Mouse (Mus musculus) hindbrain, embryonic 10.5 days (tissue): ENCODE measurements around the gene Mmp21. TPM values are rescaled to one million over a fixed set of nuclear protein-coding genes. Genes with fewer than 3 reads are reported as not detected.
"Not testable (repeated sequence)": the region's sequence is repeated elsewhere in the genome, so short reads cannot be mapped to it uniquely, and the experiment has no call there.

Source experiments
- DNase-seq: peaks from one replicate; pipeline ENCODE4 v3.0.0-alpha.2; 2017; ENCODE audit warnings: low spot score
- H3K27ac ChIP-seq: fragments of 300-500 bp; sonication (generic); 2 replicates; pipeline ENCODE4 v1.5.1; 2016; ENCODE audit warnings: mild to moderate bottlenecking, moderate library complexity
- H3K27me3 ChIP-seq: fragments of 300-500 bp; sonication (generic); 2 replicates; pipeline ENCODE4 v1.6.1; 2016; ENCODE audit warnings: mild to moderate bottlenecking; ENCODE audit not compliant: poor library complexity, insufficient read depth, severe bottlenecking
- H3K36me3 ChIP-seq: fragments of 300-500 bp; sonication (generic); 2 replicates; pipeline ENCODE4 v1.6.1; 2016; ENCODE audit warnings: mild to moderate bottlenecking, moderate library complexity
- H3K4me1 ChIP-seq: fragments of 300-500 bp; sonication (generic); replicated peaks from 2 replicates; pipeline ENCODE4 v1.6.1; 2016; ENCODE audit warnings: mild to moderate bottlenecking
- H3K4me3 ChIP-seq: fragments of 300-500 bp; sonication (generic); 2 replicates; pipeline ENCODE4 v1.5.1; 2016; ENCODE audit warnings: mild to moderate bottlenecking, moderate library complexity
- H3K9me3 ChIP-seq: fragments of 300-500 bp; sonication (generic); 2 replicates; pipeline ENCODE4 v1.6.1; 2016; ENCODE audit warnings: mild to moderate bottlenecking, moderate library complexity
- WGBS: fragments of 180-500 bp; shearing (Covaris S2); methylation state at CpG from one replicate; pipeline ENCODE4 v1.1.7; 2016; 5-methylcytosine and 5-hydroxymethylcytosine counted together
- polyA plus RNA-seq: library from polyadenylated mRNA; unstranded; fragments of >200 nt; fragmentation: Nextera tagmentation; extraction: Ambion mirVana; gene quantifications from 2 replicates; pipeline ENCODE4 v1.2.1, GENCODE M21; 2016

The Mmp21 gene
- polyA plus RNA-seq, 1 experiment from 2014 or later = not detected

DNA sequence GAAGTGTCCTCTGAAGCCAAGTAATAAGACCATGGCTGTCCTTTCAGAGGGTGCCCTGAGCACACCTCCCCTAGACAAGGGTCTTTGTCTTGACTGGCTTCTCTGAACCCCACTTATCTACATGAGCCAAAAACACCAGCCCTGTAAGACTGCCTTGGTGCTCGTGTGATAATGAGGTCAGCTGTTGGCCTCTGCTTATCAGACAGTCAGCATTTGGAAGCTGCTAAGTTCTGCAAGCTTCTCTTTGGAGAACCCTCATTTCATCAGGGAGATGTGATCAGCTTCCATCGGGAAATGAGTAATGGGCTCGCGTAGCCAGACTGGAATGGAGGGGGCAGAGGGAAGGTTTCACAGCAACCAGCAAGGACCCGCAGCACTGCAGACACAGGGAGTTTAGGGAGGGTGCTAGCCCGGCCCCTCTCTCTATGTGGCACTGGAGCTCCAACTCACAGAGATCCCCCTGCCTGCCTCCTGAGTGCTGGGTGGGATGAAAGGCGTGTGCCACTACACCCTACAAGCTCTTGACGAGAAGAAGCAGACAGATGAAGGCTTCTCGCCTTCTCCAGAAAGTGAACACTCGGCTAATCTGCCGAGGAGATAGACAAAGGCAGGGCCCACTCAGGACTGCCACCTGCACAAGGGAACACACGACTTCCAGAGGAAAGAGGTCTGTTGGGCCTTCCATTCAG, 18.3 kb upstream of the Mmp21 start:
- Histone ChIP-seq H3K27ac (0 out of 2 replicates have a peak overlapping the region, but pooled peaks have one; percentile 13), H3K9me3 (no peaks in the 10 kb centered on the region), H3K4me1 (no peaks in the 10 kb centered on the region), H3K36me3 (peaks cover 4% of the 10 kb centered on the region), H3K27me3 (no peaks in the 10 kb centered on the region), H3K4me3 (no peak overlapping the region)
- DNase-seq = no peak
- WGBS = 93% methylated on average over 12 of the region's 12 CpGs

GRCm38 (mm10) chr7:133685644-133686043, 5.8 kb upstream of the Mmp21 start:
- H3K4me1 ChIP-seq, DNase-seq: not testable (repeated sequence)
- peaks cover 42% of the 10 kb centered on the region for H3K36me3 ChIP-seq

GRCm38 (mm10) chr7:133684701-133685100, 4.8 kb upstream of the Mmp21 start:
- no peak overlapping the region for H3K4me3 ChIP-seq
- H3K9me3 ChIP-seq = peaks cover 30% of the 10 kb centered on the region
- no peaks in the 10 kb centered on the region for H3K27me3 ChIP-seq
- H3K36me3 ChIP-seq = peaks cover 33% of the 10 kb centered on the region
- DNase-seq = no peak
- H3K4me1 ChIP-seq = no peaks in the 10 kb centered on the region
- 95% methylated on average over 6 of the region's 6 CpGs for WGBS
- H3K27ac ChIP-seq = no peak overlapping the region

More at GRCm38 (mm10) chr7:133685644-133686043, 5.8 kb upstream of the Mmp21 start:
- H3K9me3 ChIP-seq = peaks cover 33% of the 10 kb centered on the region
- not testable (repeated sequence) for H3K27ac ChIP-seq, H3K4me3 ChIP-seq, H3K27me3 ChIP-seq

- Histone ChIP-seq H3K4me1 (0 out of 2 replicates have a peak, but pooled peaks cover under 1% of the 10 kb centered on the region), H3K27ac (no peak overlapping the region), H3K27me3 (no peaks in the 10 kb centered on the region), H3K36me3 (peaks cover 27% of the 10 kb centered on the region), H3K4me3 (no peak overlapping the region), H3K9me3 (peaks cover 24% of the 10 kb centered on the region)
- 84% methylated on average over 5 of the region's 5 CpGs for WGBS
- no peak for DNase-seq
Measured at GRCm38 (mm10) chr7:133684110-133684509, 4.2 kb upstream of the Mmp21 start.

DNA sequence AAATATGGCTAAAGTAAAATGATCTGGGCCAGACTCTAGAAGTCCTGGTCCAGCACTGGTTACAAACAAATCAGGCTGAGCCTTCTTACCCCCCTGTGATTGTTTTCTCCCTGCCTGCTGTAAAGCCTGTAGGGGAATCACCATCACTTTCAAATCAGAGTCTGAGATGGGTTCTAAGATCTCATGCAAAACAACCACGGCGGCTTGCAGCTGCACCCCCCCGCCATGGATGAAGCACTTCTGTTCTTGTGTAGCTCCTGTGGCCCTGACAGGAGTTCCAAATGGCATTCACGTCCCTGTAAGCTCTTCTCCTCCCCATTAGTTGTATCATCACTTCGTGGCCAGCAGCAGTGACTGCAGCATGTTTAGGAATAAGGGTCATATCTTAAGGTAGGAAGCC, 3.8 kb upstream of the Mmp21 start:
- no peak for DNase-seq
- no peak overlapping the region for H3K27ac ChIP-seq
- peaks cover 19% of the 10 kb centered on the region for H3K9me3 ChIP-seq
- H3K27me3 ChIP-seq = no peaks in the 10 kb centered on the region
- H3K4me1 ChIP-seq = 0 out of 2 replicates have a peak, but pooled peaks cover 5% of the 10 kb centered on the region
- 81% methylated on average over 5 of the region's 5 CpGs for WGBS
- no peak overlapping the region for H3K4me3 ChIP-seq
- peaks cover 22% of the 10 kb centered on the region for H3K36me3 ChIP-seq

DNA sequence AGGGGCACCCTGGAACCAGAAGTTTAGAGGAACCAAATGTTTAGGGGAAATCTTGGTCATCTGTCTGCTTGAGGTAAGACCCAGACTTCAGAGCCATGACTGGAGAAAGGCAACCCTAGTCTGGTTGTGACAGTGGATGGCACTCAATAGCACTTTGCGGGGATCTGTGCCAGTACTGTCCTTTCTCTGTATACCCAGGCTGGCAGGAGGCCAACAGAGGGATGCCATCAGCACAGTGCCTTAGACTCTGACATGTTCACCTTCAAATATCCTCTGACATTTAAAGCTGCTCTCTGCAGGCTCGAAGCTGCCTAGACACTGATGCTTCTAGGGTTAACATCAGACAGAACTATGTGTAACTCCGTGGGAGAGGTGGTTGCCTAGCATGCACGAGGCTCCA, 422 bp downstream of the Mmp21 start:
- Histone ChIP-seq H3K27ac (no peak overlapping the region), H3K4me1 (peaks cover 8% of the 10 kb centered on the region; the same call in 1 of the 2 replicates), H3K9me3 (0 out of 2 replicates have a peak, but pooled peaks cover 5% of the 10 kb centered on the region), H3K4me3 (no peak overlapping the region), H3K27me3 (no peaks in the 10 kb centered on the region), H3K36me3 (peaks cover 12% of the 10 kb centered on the region; the same call in 1 of the 2 replicates)
- DNase-seq = no peak
- WGBS = 85% methylated on average over 4 of the region's 4 CpGs

GRCm38 (mm10) chr7:133678716-133679115, 1.1 kb downstream of the Mmp21 start:
- no peak overlapping the region for H3K27ac ChIP-seq
- WGBS = 81% methylated on average over 8 of the region's 8 CpGs
- H3K27me3 ChIP-seq = no peaks in the 10 kb centered on the region
- peaks cover 13% of the 10 kb centered on the region for H3K36me3 ChIP-seq
- no peak for DNase-seq
- H3K9me3 ChIP-seq = no peaks in the 10 kb centered on the region
- H3K4me1 ChIP-seq = peaks cover 8% of the 10 kb centered on the region; the same call in 1 of the 2 replicates
- no peak overlapping the region for H3K4me3 ChIP-seq

DNA sequence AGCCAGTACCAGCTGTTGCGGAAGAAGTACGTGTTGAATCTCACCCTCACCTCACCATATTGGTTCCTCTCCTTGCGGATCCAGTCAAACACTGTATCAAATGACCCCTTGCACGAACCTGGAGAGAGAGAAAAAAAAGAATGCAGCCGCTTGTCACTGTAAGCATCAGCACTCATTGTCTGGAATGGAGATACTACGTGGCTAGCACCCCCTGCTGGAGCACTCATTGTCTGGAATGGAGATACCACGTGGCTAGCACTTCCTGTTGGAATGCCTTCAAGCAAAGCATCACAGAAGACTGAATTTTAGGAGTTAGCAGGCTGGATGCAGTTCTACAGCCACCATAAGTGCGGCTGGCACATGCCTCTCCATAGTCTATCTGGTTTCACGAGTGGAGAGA, 3.9 kb downstream of the Mmp21 start:
- Histone ChIP-seq H3K27me3 (no peaks in the 10 kb centered on the region), H3K4me1 (peaks cover 8% of the 10 kb centered on the region; the same call in 1 of the 2 replicates), H3K36me3 (peaks cover 40% of the 10 kb centered on the region), H3K9me3 (no peaks in the 10 kb centered on the region), H3K27ac (no peak overlapping the region), H3K4me3 (no peak overlapping the region)
- peak; percentile 26 for DNase-seq
- 66% methylated on average over 9 of the region's 9 CpGs for WGBS

DNA sequence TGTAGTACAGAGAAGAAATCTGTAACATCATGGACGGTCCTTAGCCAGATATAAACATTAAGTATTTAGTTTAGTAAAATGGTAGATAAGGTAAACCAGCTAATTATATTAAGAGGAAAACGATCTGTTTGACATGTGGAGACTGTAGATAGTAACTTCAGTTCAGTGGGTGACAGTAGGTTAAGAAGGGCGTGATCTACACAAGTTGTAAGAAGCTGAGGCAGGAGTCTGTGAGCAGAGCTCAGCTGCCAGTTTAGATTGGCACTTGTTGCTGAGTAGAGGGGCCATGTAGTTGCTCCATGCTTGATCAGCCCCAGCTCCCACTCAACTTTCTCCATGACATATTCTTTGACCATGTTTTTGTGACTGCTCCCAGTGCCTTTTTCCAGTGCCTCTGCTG, 9.0 kb downstream of the Mmp21 start:
- H3K27me3 ChIP-seq = no peaks in the 10 kb centered on the region
- peaks cover 87% of the 10 kb centered on the region for H3K36me3 ChIP-seq
- no peaks in the 10 kb centered on the region for H3K9me3 ChIP-seq
- no peak overlapping the region for H3K4me3 ChIP-seq
- 92% methylated on average over 3 of the region's 3 CpGs for WGBS
- no peak overlapping the region for H3K27ac ChIP-seq
- no peaks in the 10 kb centered on the region for H3K4me1 ChIP-seq
- no peak for DNase-seq

- H3K36me3 ChIP-seq = peaks cover 89% of the 10 kb centered on the region
- H3K27me3 ChIP-seq = no peaks in the 10 kb centered on the region
- WGBS = 93% methylated on average over 9 of the region's 9 CpGs
- no peak overlapping the region for H3K4me3 ChIP-seq
- DNase-seq = no peak
- H3K4me1 ChIP-seq = no peaks in the 10 kb centered on the region
- H3K27ac ChIP-seq = no peak overlapping the region
- no peaks in the 10 kb centered on the region for H3K9me3 ChIP-seq
Measured at GRCm38 (mm10) chr7:133669946-133670345, 9.9 kb downstream of the Mmp21 start.

- H3K27ac ChIP-seq = no peak overlapping the region
- H3K4me1 ChIP-seq = no peaks in the 10 kb centered on the region
- H3K9me3 ChIP-seq = no peaks in the 10 kb centered on the region
- H3K27me3 ChIP-seq = no peaks in the 10 kb centered on the region
- H3K36me3 ChIP-seq = peaks cover 98% of the 10 kb centered on the region
- WGBS = 96% methylated on average over 1 of the region's 1 CpGs
- DNase-seq = no peak
- no peak overlapping the region for H3K4me3 ChIP-seq
Measured at GRCm38 (mm10) chr7:133669071-133669470, 10.8 kb downstream of the Mmp21 start.

- no peak for DNase-seq
- Histone ChIP-seq H3K27ac (no peak overlapping the region), H3K36me3 (peaks cover 100% of the 10 kb centered on the region), H3K9me3 (no peaks in the 10 kb centered on the region), H3K4me1 (no peaks in the 10 kb centered on the region), H3K27me3 (no peaks in the 10 kb centered on the region), H3K4me3 (no peak overlapping the region)
- WGBS = 91% methylated on average over 1 of the region's 1 CpGs
Measured at GRCm38 (mm10) chr7:133662467-133662866, 17.4 kb downstream of the Mmp21 start.

DNA sequence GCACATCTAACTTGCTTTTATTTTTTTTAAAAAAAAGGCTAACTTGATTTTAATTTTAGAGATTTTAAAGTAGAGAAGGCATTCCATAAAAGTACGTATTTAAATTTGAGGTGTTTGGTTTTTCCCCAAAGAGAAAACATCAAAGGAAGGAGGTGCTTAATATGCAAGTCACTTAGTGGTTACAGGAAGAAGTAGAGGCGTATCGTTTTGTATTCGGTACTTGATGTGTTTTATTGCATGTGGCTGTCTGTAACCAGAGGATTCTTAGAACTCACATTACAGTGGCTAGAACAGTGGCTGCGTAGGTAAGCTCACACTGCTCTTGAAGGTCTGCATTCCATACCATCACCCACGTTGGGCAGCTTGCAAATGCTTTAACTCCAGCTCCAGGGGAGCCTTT, 34.1 kb downstream of the Mmp21 start:
- 90% methylated on average over 6 of the region's 6 CpGs for WGBS
- peaks cover 100% of the 10 kb centered on the region for H3K36me3 ChIP-seq

More for the DNA sequence above, 34.1 kb downstream of the Mmp21 start:
- Histone ChIP-seq H3K27ac (no peak overlapping the region), H3K27me3 (no peaks in the 10 kb centered on the region), H3K9me3 (no peaks in the 10 kb centered on the region), H3K4me1 (no peaks in the 10 kb centered on the region), H3K4me3 (no peak overlapping the region)
- DNase-seq = no peak
